Mouse (Mus musculus) hindbrain, embryonic 13.5 days (tissue): Measurements from ENCODE around the gene Adprm. TPM values are rescaled to one million over a fixed set of nuclear protein-coding genes. Genes with fewer than 3 reads are reported as not detected.

Source experiments
- microRNA-seq: library from miRNA; unstranded; fragments of <30 nt; microRNA quantifications from one replicate; pipeline ENCODE4, GENCODE M21; 2016
- polyA plus RNA-seq: library from polyadenylated mRNA; unstranded; fragments of >200 nt; fragmentation: Nextera tagmentation; extraction: Ambion mirVana; gene quantifications from 2 replicates; pipeline ENCODE4 v1.2.1, GENCODE M21; 2015

Gene Adprm
- polyA plus RNA-seq, 1 experiment from 2014 or later = 34.5 TPM

Small RNAs within 50 kb of the gene (microRNA-seq; reads per million reads assigned to microRNA genes)
- not detected for gene Mir6923

Other genes with a start within 250 kb of the Adprm start
- gene Pirt, start 140.6 kb downstream of the Adprm start, polyA plus RNA-seq = 8.6 and 10.4 TPM in 2 replicates
- gene Tmem238l, start 96.0 kb downstream of the Adprm start, polyA plus RNA-seq = not detected in 2 replicates
- gene Tmem220, start 27.4 kb downstream of the Adprm start, polyA plus RNA-seq = 0.93 and 1.0 TPM in 2 replicates
- 13.1 and 14.1 TPM in 2 replicates for gene Sco1, start 76 bp upstream of the Adprm start, polyA plus RNA-seq
- 0.89 and 1.8 TPM in 2 replicates for gene Myh3, start 25.7 kb upstream of the Adprm start, polyA plus RNA-seq
- gene Myh2, start 118.4 kb upstream of the Adprm start, polyA plus RNA-seq = 0.16 and 0.25 TPM in 2 replicates
- gene Myh1, start 147.5 kb upstream of the Adprm start, polyA plus RNA-seq = 0.14 TPM in 1 of 2 replicates, not detected in the other
- not detected in 2 replicates for gene Myh4, start 185.4 kb upstream of the Adprm start, polyA plus RNA-seq
- 0.84 and 2.5 TPM in 2 replicates for gene Myh8, start 224.5 kb upstream of the Adprm start, polyA plus RNA-seq